Mouse (Mus musculus) neural tube, embryonic 13.5 days (tissue): ENCODE measurements at regions not wholly inside any gene's neighbourhood (a gene's known extent, or its start where the extent isn't known, plus 50 kb on each side); places are given as distances from the start of the nearest gene placed in this dataset.
"Not testable (repeated sequence)": the region's sequence is repeated elsewhere in the genome, so short reads cannot be mapped to it uniquely, and the experiment has no call there.

Source experiments
- ATAC-seq: fragments of 200-750 bp; cut with Nextera tagmentation; 2 replicates; pipeline ENCODE4 v1.8.0; 2017; ENCODE audit warnings: low read depth, mild to moderate bottlenecking, moderate TSS enrichment, moderate library complexity
- H3K27ac ChIP-seq: fragments of 300-500 bp; sonication (generic); replicated peaks from 2 replicates; pipeline ENCODE4 v1.5.1; 2015; ENCODE audit warnings: moderate library complexity, mild to moderate bottlenecking, inconsistent platforms
- H3K27me3 ChIP-seq: fragments of 300-500 bp; sonication (generic); 2 replicates; pipeline ENCODE4 v1.6.1; 2015; ENCODE audit warnings: mild to moderate bottlenecking, inconsistent platforms
- H3K36me3 ChIP-seq: fragments of 300-500 bp; sonication (generic); 2 replicates; pipeline ENCODE4 v1.6.1; 2015; ENCODE audit warnings: mild to moderate bottlenecking, inconsistent platforms
- H3K4me1 ChIP-seq: fragments of 300-500 bp; sonication (generic); replicated peaks from 2 replicates; pipeline ENCODE4 v1.6.1; 2015; ENCODE audit warnings: inconsistent platforms
- H3K4me2 ChIP-seq: fragments of 300-500 bp; sonication (generic); 2 replicates; pipeline ENCODE4 v1.6.1; 2015; ENCODE audit warnings: inconsistent platforms, mild to moderate bottlenecking, moderate library complexity
- H3K4me3 ChIP-seq: fragments of 300-500 bp; sonication (generic); 2 replicates; pipeline ENCODE4 v1.5.1; 2015; ENCODE audit warnings: mild to moderate bottlenecking, inconsistent platforms
- H3K9ac ChIP-seq: fragments of 300-500 bp; sonication (generic); 2 replicates; pipeline ENCODE4 v1.6.1; 2015; ENCODE audit warnings: moderate library complexity, mild to moderate bottlenecking, inconsistent platforms
- H3K9me3 ChIP-seq: fragments of 300-500 bp; sonication (generic); 2 replicates; pipeline ENCODE4 v1.6.1; 2016; ENCODE audit warnings: inconsistent platforms
- WGBS: fragments of 180-500 bp; shearing (Covaris S2); methylation state at CpG from one replicate; pipeline ENCODE4 v1.1.7; 2015; 5-methylcytosine and 5-hydroxymethylcytosine counted together

GRCm38 (mm10) chr16:76483419-76483818 lies 109.8 kb upstream of the Nrip1 start:
- no peak overlapping the region for H3K27ac ChIP-seq
- no peak overlapping the region for H3K4me2 ChIP-seq
- 38% methylated on average over 5 of the region's 5 CpGs for WGBS
- no peak overlapping the region for H3K9ac ChIP-seq
- H3K27me3 ChIP-seq, result no peaks in the 10 kb centered on the region
- no peaks in the 10 kb centered on the region for H3K4me1 ChIP-seq
- ATAC-seq, result no peak
- H3K36me3 ChIP-seq, result no peaks in the 10 kb centered on the region
- H3K4me3 ChIP-seq, result no peak overlapping the region
- H3K9me3 ChIP-seq, result no peaks in the 10 kb centered on the region

- ATAC-seq, result no peak
- no peaks in the 10 kb centered on the region for H3K4me1 ChIP-seq
- no peak overlapping the region for H3K4me3 ChIP-seq
- H3K9me3 ChIP-seq, result no peaks in the 10 kb centered on the region
- H3K27me3 ChIP-seq, result no peaks in the 10 kb centered on the region
- no peak overlapping the region for H3K27ac ChIP-seq
- no peaks in the 10 kb centered on the region for H3K36me3 ChIP-seq
- H3K4me2 ChIP-seq, result no peak overlapping the region
- 95% methylated on average over 4 of the region's 4 CpGs for WGBS
- H3K9ac ChIP-seq, result no peak overlapping the region
Observed at GRCm38 (mm10) chr16:76481966-76482365, 108.3 kb upstream of the Nrip1 start.

GRCm38 (mm10) chr16:76477474-76477873 lies 103.8 kb upstream of the Nrip1 start:
- Histone ChIP-seq H3K27me3 (no peaks in the 10 kb centered on the region), H3K27ac (no peak overlapping the region), H3K4me1 (no peaks in the 10 kb centered on the region), H3K4me2 (no peak overlapping the region), H3K9me3 (no peaks in the 10 kb centered on the region), H3K36me3 (no peaks in the 10 kb centered on the region), H3K4me3 (no peak overlapping the region), H3K9ac (no peak overlapping the region)
- 91% methylated on average over 8 of the region's 8 CpGs for WGBS
- no peak for ATAC-seq

GRCm38 (mm10) chr16:76474481-76474880 lies 100.9 kb upstream of the Nrip1 start:
- Histone ChIP-seq H3K4me3 (no peak overlapping the region), H3K4me1 (no peaks in the 10 kb centered on the region), H3K27me3 (no peaks in the 10 kb centered on the region), H3K9me3 (no peaks in the 10 kb centered on the region), H3K27ac (no peak overlapping the region), H3K9ac (no peak overlapping the region), H3K36me3 (no peaks in the 10 kb centered on the region), H3K4me2 (no peak overlapping the region)
- no peak for ATAC-seq
- WGBS, result 92% methylated on average over 6 of the region's 6 CpGs

GRCm38 (mm10) chr16:76472386-76472785 lies 98.8 kb upstream of the Nrip1 start:
- H3K9me3 ChIP-seq, result no peaks in the 10 kb centered on the region
- no peak overlapping the region for H3K4me3 ChIP-seq
- no peaks in the 10 kb centered on the region for H3K27me3 ChIP-seq
- H3K4me1 ChIP-seq, result no peaks in the 10 kb centered on the region
- WGBS, result 72% methylated on average over 3 of the region's 3 CpGs
- no peak overlapping the region for H3K9ac ChIP-seq
- no peak for ATAC-seq
- H3K27ac ChIP-seq, result no peak overlapping the region
- no peak overlapping the region for H3K4me2 ChIP-seq
- H3K36me3 ChIP-seq, result no peaks in the 10 kb centered on the region

- no peak overlapping the region for H3K4me2 ChIP-seq
- H3K4me3 ChIP-seq, result no peak overlapping the region
- ATAC-seq, result no peak
- H3K9ac ChIP-seq, result no peak overlapping the region
- 60% methylated on average over 3 of the region's 3 CpGs for WGBS
- no peaks in the 10 kb centered on the region for H3K9me3 ChIP-seq
- H3K27ac ChIP-seq, result no peak overlapping the region
- no peaks in the 10 kb centered on the region for H3K4me1 ChIP-seq
- H3K27me3 ChIP-seq, result no peaks in the 10 kb centered on the region
- H3K36me3 ChIP-seq, result no peaks in the 10 kb centered on the region
Observed at GRCm38 (mm10) chr16:76471081-76471480, 97.5 kb upstream of the Nrip1 start.

- H3K9ac ChIP-seq, result no peak overlapping the region
- no peak overlapping the region for H3K27ac ChIP-seq
- no peaks in the 10 kb centered on the region for H3K4me1 ChIP-seq
- no peaks in the 10 kb centered on the region for H3K27me3 ChIP-seq
- no peaks in the 10 kb centered on the region for H3K36me3 ChIP-seq
- 93% methylated on average over 1 of the region's 1 CpGs for WGBS
- no peak overlapping the region for H3K4me3 ChIP-seq
- no peak overlapping the region for H3K4me2 ChIP-seq
- no peak for ATAC-seq
- no peaks in the 10 kb centered on the region for H3K9me3 ChIP-seq
Observed at GRCm38 (mm10) chr16:76459521-76459920, 85.9 kb upstream of the Nrip1 start.

- ATAC-seq, H3K27me3 ChIP-seq, H3K4me1 ChIP-seq, H3K27ac ChIP-seq, H3K9ac ChIP-seq, H3K36me3 ChIP-seq, H3K4me2 ChIP-seq, H3K4me3 ChIP-seq: not testable (repeated sequence)
- whole genome bisulfite sequencing, result 89% methylated on average over 2 of the region's 2 CpGs
- 0 out of 2 replicates have a peak, but pooled peaks cover 11% of the 10 kb centered on the region for H3K9me3 ChIP-seq
Observed at GRCm38 (mm10) chr16:76456300-76456599, 82.6 kb upstream of the Nrip1 start.

- 83% methylated on average over 9 of the region's 9 CpGs for WGBS
- Histone ChIP-seq H3K4me3 (no peak overlapping the region), H3K27me3 (no peaks in the 10 kb centered on the region), H3K9me3 (0 out of 2 replicates have a peak, but pooled peaks cover 13% of the 10 kb centered on the region), H3K27ac (no peak overlapping the region), H3K4me1 (peaks cover 9% of the 10 kb centered on the region), H3K36me3 (no peaks in the 10 kb centered on the region), H3K9ac (no peak overlapping the region), H3K4me2 (no peak overlapping the region)
- no peak for ATAC-seq
Observed at GRCm38 (mm10) chr16:76455499-76456299, 82.1 kb upstream of the Nrip1 start.

- H3K4me2 ChIP-seq, result no peak overlapping the region
Observed at GRCm38 (mm10) chr16:76454741-76455465, 81.3 kb upstream of the Nrip1 start.

GRCm38 (mm10) chr16:76453457-76454200 lies 80.0 kb upstream of the Nrip1 start:
- WGBS, result 13% methylated on average over 11 of the region's 11 CpGs
- Histone ChIP-seq H3K27ac (no peak overlapping the region), H3K27me3 (no peaks in the 10 kb centered on the region), H3K4me2 (no peak overlapping the region), H3K4me3 (no peak overlapping the region), H3K4me1 (peaks cover 9% of the 10 kb centered on the region), H3K9ac (no peak overlapping the region), H3K36me3 (no peaks in the 10 kb centered on the region), H3K9me3 (0 out of 2 replicates have a peak, but pooled peaks cover 13% of the 10 kb centered on the region)
- no peak for ATAC-seq

More at GRCm38 (mm10) chr16:76454741-76455465, 81.3 kb upstream of the Nrip1 start:
- H3K9me3 ChIP-seq, result 0 out of 2 replicates have a peak, but pooled peaks cover 13% of the 10 kb centered on the region
- WGBS, result 56% methylated on average over 17 of the region's 17 CpGs
- H3K27ac ChIP-seq, result no peak overlapping the region
- H3K27me3 ChIP-seq, result no peaks in the 10 kb centered on the region
- H3K4me3 ChIP-seq, result no peak overlapping the region
- no peak for ATAC-seq
- H3K4me1 ChIP-seq, result peaks cover 9% of the 10 kb centered on the region
- H3K36me3 ChIP-seq, result no peaks in the 10 kb centered on the region
- no peak overlapping the region for H3K9ac ChIP-seq

- Histone ChIP-seq H3K27ac (no peak overlapping the region), H3K36me3 (no peaks in the 10 kb centered on the region), H3K4me3 (no peak overlapping the region), H3K27me3 (no peaks in the 10 kb centered on the region), H3K9me3 (0 out of 2 replicates have a peak, but pooled peaks cover 13% of the 10 kb centered on the region), H3K4me2 (no peak overlapping the region), H3K9ac (no peak overlapping the region), H3K4me1 (peaks cover 6% of the 10 kb centered on the region)
- 79% methylated on average over 3 of the region's 3 CpGs for WGBS
- no peak for ATAC-seq
Observed at GRCm38 (mm10) chr16:76448773-76449172, 75.1 kb upstream of the Nrip1 start.
